Mouse (Mus musculus): Measurements from ENCODE around the gene Igfbp4. TPM values are rescaled to one million over a fixed set of nuclear protein-coding genes. Genes with fewer than 3 reads are reported as not detected.

Gene Igfbp4
- polyA plus RNA-seq (2014; fragmentation: Nextera tagmentation; extraction: Ambion mirVana) = 799 and 884 TPM in 2 replicates

GRCm38 (mm10) chr11:99041051-99041729, at the start of gene Igfbp4:
Gene Igfbp4, plus strand, starts transcription at chr11:99041244.
- H3K9me3 ChIP-seq (ENCODE audit: control insufficient read depth, low read length) = no peaks in the 10 kb centered on the region
- no peaks in the 10 kb centered on the region for H3K27me3 ChIP-seq (ENCODE audit: control insufficient read depth, insufficient read depth, low read length)
- peaks cover 2% of the 10 kb centered on the region; the same call in 1 of the 2 replicates for H3K36me3 ChIP-seq (ENCODE audit: control insufficient read depth, insufficient read depth, low read length)
- ATAC-seq (ENCODE audit: insufficient number of reproducible peaks, low FRiP score, low TSS enrichment, low read depth) = peak; percentile 88
- peak within 1 kb of the TSS; percentile 91 for H3K27ac ChIP-seq (replicated peaks; ENCODE audit: low read depth, low read length)
- under 1% methylated on average over 63 of the region's 63 CpGs for WGBS
- H3K4me2 ChIP-seq (ENCODE audit: low read depth, severe bottlenecking) = peak within 1 kb of the TSS; percentile 92
- H3K4me1 ChIP-seq (ENCODE audit: control insufficient read depth, insufficient read depth, low read length) = peaks cover 34% of the 10 kb centered on the region
- DNase-seq (ENCODE audit: low spot score) = peak; percentile 92
- H3K4me3 ChIP-seq (ENCODE audit: low read depth, low read length) = peak within 1 kb of the TSS; percentile 94
- H3K9ac ChIP-seq (ENCODE audit: low read length) = peak within 1 kb of the TSS; percentile 94

- Histone ChIP-seq H3K4me1 (ENCODE audit: control insufficient read depth, insufficient read depth, low read length) (no peaks in the 10 kb centered on the region), H3K9ac (ENCODE audit: low read length) (no peak overlapping the region), H3K9me3 (ENCODE audit: control insufficient read depth, low read length) (no peaks in the 10 kb centered on the region), H3K36me3 (ENCODE audit: control insufficient read depth, insufficient read depth, low read length) (peaks cover 59% of the 10 kb centered on the region), H3K4me3 (ENCODE audit: low read depth, low read length) (no peak overlapping the region), H3K4me2 (ENCODE audit: low read depth, severe bottlenecking) (no peak overlapping the region), H3K27me3 (ENCODE audit: control insufficient read depth, insufficient read depth, low read length) (no peaks in the 10 kb centered on the region), H3K27ac (replicated peaks; ENCODE audit: low read depth, low read length) (no peak overlapping the region)
- WGBS = 94% methylated on average over 7 of the region's 7 CpGs
- no peak for ATAC-seq (ENCODE audit: insufficient number of reproducible peaks, low FRiP score, low TSS enrichment, low read depth)
- no peak for DNase-seq (ENCODE audit: low spot score)
Observed at GRCm38 (mm10) chr11:98995987-98996386, 45.1 kb upstream of the Igfbp4 start.

GRCm38 (mm10) chr11:98997659-98998058, 43.4 kb upstream of the Igfbp4 start:
- 97% methylated on average over 4 of the region's 4 CpGs for WGBS
- Histone ChIP-seq H3K4me2 (ENCODE audit: low read depth, severe bottlenecking) (no peak overlapping the region), H3K4me1 (ENCODE audit: control insufficient read depth, insufficient read depth, low read length) (no peaks in the 10 kb centered on the region), H3K27me3 (ENCODE audit: control insufficient read depth, insufficient read depth, low read length) (no peaks in the 10 kb centered on the region), H3K36me3 (ENCODE audit: control insufficient read depth, insufficient read depth, low read length) (peaks cover 71% of the 10 kb centered on the region), H3K9me3 (ENCODE audit: control insufficient read depth, low read length) (no peaks in the 10 kb centered on the region), H3K4me3 (ENCODE audit: low read depth, low read length) (no peak overlapping the region), H3K27ac (replicated peaks; ENCODE audit: low read depth, low read length) (no peak overlapping the region), H3K9ac (ENCODE audit: low read length) (no peak overlapping the region)
- ATAC-seq (ENCODE audit: insufficient number of reproducible peaks, low FRiP score, low TSS enrichment, low read depth) (no peak), DNase-seq (ENCODE audit: low spot score) (no peak)

GRCm38 (mm10) chr11:98998776-98999175, 42.3 kb upstream of the Igfbp4 start:
- Histone ChIP-seq H3K4me1 (ENCODE audit: control insufficient read depth, insufficient read depth, low read length) (no peaks in the 10 kb centered on the region), H3K27me3 (ENCODE audit: control insufficient read depth, insufficient read depth, low read length) (no peaks in the 10 kb centered on the region), H3K4me3 (ENCODE audit: low read depth, low read length) (no peak overlapping the region), H3K9me3 (ENCODE audit: control insufficient read depth, low read length) (no peaks in the 10 kb centered on the region), H3K9ac (ENCODE audit: low read length) (no peak overlapping the region), H3K27ac (replicated peaks; ENCODE audit: low read depth, low read length) (no peak overlapping the region), H3K36me3 (ENCODE audit: control insufficient read depth, insufficient read depth, low read length) (peaks cover 69% of the 10 kb centered on the region), H3K4me2 (ENCODE audit: low read depth, severe bottlenecking) (no peak overlapping the region)
- no peak for ATAC-seq (ENCODE audit: insufficient number of reproducible peaks, low FRiP score, low TSS enrichment, low read depth)
- DNase-seq (ENCODE audit: low spot score) = no peak

- Histone ChIP-seq H3K4me3 (ENCODE audit: low read depth, low read length) (no peak overlapping the region), H3K4me2 (ENCODE audit: low read depth, severe bottlenecking) (no peak overlapping the region), H3K4me1 (ENCODE audit: control insufficient read depth, insufficient read depth, low read length) (no peaks in the 10 kb centered on the region), H3K9me3 (ENCODE audit: control insufficient read depth, low read length) (no peaks in the 10 kb centered on the region), H3K36me3 (ENCODE audit: control insufficient read depth, insufficient read depth, low read length) (peaks cover 69% of the 10 kb centered on the region), H3K27ac (replicated peaks; ENCODE audit: low read depth, low read length) (no peak overlapping the region), H3K27me3 (ENCODE audit: control insufficient read depth, insufficient read depth, low read length) (no peaks in the 10 kb centered on the region), H3K9ac (ENCODE audit: low read length) (no peak overlapping the region)
- ATAC-seq (ENCODE audit: insufficient number of reproducible peaks, low FRiP score, low TSS enrichment, low read depth) (no peak), DNase-seq (ENCODE audit: low spot score) (no peak)
- 90% methylated on average over 11 of the region's 11 CpGs for WGBS
Observed at GRCm38 (mm10) chr11:98999243-98999642, 41.8 kb upstream of the Igfbp4 start.

GRCm38 (mm10) chr11:99006788-99007187, 34.3 kb upstream of the Igfbp4 start:
- ATAC-seq (ENCODE audit: insufficient number of reproducible peaks, low FRiP score, low TSS enrichment, low read depth) (no peak), DNase-seq (ENCODE audit: low spot score) (no peak)
- 97% methylated on average over 9 of the region's 9 CpGs for WGBS

GRCm38 (mm10) chr11:99010124-99010523, 30.9 kb upstream of the Igfbp4 start:
- Histone ChIP-seq H3K9me3 (ENCODE audit: control insufficient read depth, low read length) (no peaks in the 10 kb centered on the region), H3K4me2 (ENCODE audit: low read depth, severe bottlenecking) (no peak overlapping the region), H3K9ac (ENCODE audit: low read length) (no peak overlapping the region), H3K27ac (replicated peaks; ENCODE audit: low read depth, low read length) (no peak overlapping the region), H3K36me3 (ENCODE audit: control insufficient read depth, insufficient read depth, low read length) (peaks cover 29% of the 10 kb centered on the region), H3K4me3 (ENCODE audit: low read depth, low read length) (no peak overlapping the region), H3K4me1 (ENCODE audit: control insufficient read depth, insufficient read depth, low read length) (no peaks in the 10 kb centered on the region), H3K27me3 (ENCODE audit: control insufficient read depth, insufficient read depth, low read length) (no peaks in the 10 kb centered on the region)
- WGBS = 92% methylated on average over 4 of the region's 4 CpGs
- DNase-seq (ENCODE audit: low spot score) (no peak), ATAC-seq (ENCODE audit: insufficient number of reproducible peaks, low FRiP score, low TSS enrichment, low read depth) (no peak)

More at GRCm38 (mm10) chr11:99006788-99007187, 34.3 kb upstream of the Igfbp4 start:
- H3K27ac ChIP-seq (replicated peaks; ENCODE audit: low read depth, low read length) = no peak overlapping the region
- no peak overlapping the region for H3K4me3 ChIP-seq (ENCODE audit: low read depth, low read length)
- peaks cover 43% of the 10 kb centered on the region for H3K36me3 ChIP-seq (ENCODE audit: control insufficient read depth, insufficient read depth, low read length)
- no peaks in the 10 kb centered on the region for H3K27me3 ChIP-seq (ENCODE audit: control insufficient read depth, insufficient read depth, low read length)
- H3K4me1 ChIP-seq (ENCODE audit: control insufficient read depth, insufficient read depth, low read length) = no peaks in the 10 kb centered on the region
- H3K9me3 ChIP-seq (ENCODE audit: control insufficient read depth, low read length) = no peaks in the 10 kb centered on the region
- H3K9ac ChIP-seq (ENCODE audit: low read length) = no peak overlapping the region
- no peak overlapping the region for H3K4me2 ChIP-seq (ENCODE audit: low read depth, severe bottlenecking)

- Histone ChIP-seq H3K9ac (ENCODE audit: low read length) (no peak overlapping the region), H3K4me1 (ENCODE audit: control insufficient read depth, insufficient read depth, low read length) (no peaks in the 10 kb centered on the region), H3K4me2 (ENCODE audit: low read depth, severe bottlenecking) (no peak overlapping the region), H3K27me3 (ENCODE audit: control insufficient read depth, insufficient read depth, low read length) (no peaks in the 10 kb centered on the region), H3K36me3 (ENCODE audit: control insufficient read depth, insufficient read depth, low read length) (peaks cover 29% of the 10 kb centered on the region), H3K4me3 (ENCODE audit: low read depth, low read length) (no peak overlapping the region), H3K27ac (replicated peaks; ENCODE audit: low read depth, low read length) (no peak overlapping the region), H3K9me3 (ENCODE audit: control insufficient read depth, low read length) (no peaks in the 10 kb centered on the region)
- DNase-seq (ENCODE audit: low spot score) = no peak
- 96% methylated on average over 5 of the region's 5 CpGs for WGBS
- ATAC-seq (ENCODE audit: insufficient number of reproducible peaks, low FRiP score, low TSS enrichment, low read depth) = no peak
Observed at GRCm38 (mm10) chr11:99010706-99011105, 30.3 kb upstream of the Igfbp4 start.

GRCm38 (mm10) chr11:99013856-99014255, 27.2 kb upstream of the Igfbp4 start:
- no peak for ATAC-seq (ENCODE audit: insufficient number of reproducible peaks, low FRiP score, low TSS enrichment, low read depth)
- Histone ChIP-seq H3K36me3 (ENCODE audit: control insufficient read depth, insufficient read depth, low read length) (peaks cover 36% of the 10 kb centered on the region), H3K4me3 (ENCODE audit: low read depth, low read length) (no peak overlapping the region), H3K4me1 (ENCODE audit: control insufficient read depth, insufficient read depth, low read length) (no peaks in the 10 kb centered on the region), H3K27ac (replicated peaks; ENCODE audit: low read depth, low read length) (no peak overlapping the region), H3K4me2 (ENCODE audit: low read depth, severe bottlenecking) (no peak overlapping the region), H3K9ac (ENCODE audit: low read length) (no peak overlapping the region), H3K27me3 (ENCODE audit: control insufficient read depth, insufficient read depth, low read length) (no peaks in the 10 kb centered on the region), H3K9me3 (ENCODE audit: control insufficient read depth, low read length) (no peaks in the 10 kb centered on the region)
- DNase-seq (ENCODE audit: low spot score) = no peak
- WGBS = 75% methylated on average over 1 of the region's 1 CpGs

All from limb, embryonic 11.5 days (tissue).